Mouse (Mus musculus) stomach, postnatal 0 days (tissue): Measurements from ENCODE around the gene Il17re.

Source experiments
- CTCF ChIP-seq: IDR thresholded peaks from 2 replicates; pipeline ENCODE4 v1.5.1; 2016; ENCODE audit warnings: antibody characterized with exemption, low read depth, mild to moderate bottlenecking, moderate library complexity
- EP300 ChIP-seq: optimal IDR thresholded peaks from 2 replicates; pipeline ENCODE3; 2016; ENCODE audit warnings: antibody characterized with exemption

DNA sequence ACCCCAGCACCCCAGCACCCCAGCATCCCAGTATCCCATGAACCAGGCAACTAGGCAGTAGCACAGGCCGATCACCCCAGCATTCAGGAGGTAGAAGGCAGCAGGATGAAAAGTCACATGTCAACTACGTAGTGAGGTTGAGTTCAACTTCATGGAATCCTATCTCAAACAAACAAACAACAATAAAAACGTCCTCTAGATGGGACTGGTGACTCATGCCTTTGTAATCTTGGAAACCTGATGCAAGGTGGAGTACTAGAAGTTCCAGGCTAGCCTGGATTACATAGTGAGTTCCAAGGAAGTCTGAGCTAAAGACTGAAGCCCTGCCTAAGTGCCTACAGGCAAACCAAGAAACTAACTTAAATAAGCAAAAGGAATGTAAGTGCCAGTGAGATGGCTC lies 27.4 kb upstream of the Il17re start:
- TF ChIP-seq CTCF = no peak
- TF ChIP-seq EP300 = no peak
